Mouse (Mus musculus) kidney, adult 9 months (tissue): Measurements from ENCODE around the gene Mpdu1.
"Not testable (repeated sequence)": the region's sequence is repeated elsewhere in the genome, so short reads cannot be mapped to it uniquely, and the experiment has no call there.

Source experiments
- DNase-seq: peaks from one replicate; pipeline ENCODE4 v3.0.0; 2022

Gene Mpdu1

GRCm38 (mm10) chr11:69617805-69618204 is 44.6 kb downstream of the Mpdu1 start, which contains the start of gene Shbg:
Gene Shbg, minus strand, starts transcription at chr11:69617905.
- no peak for DNase-seq

GRCm38 (mm10) chr11:69616781-69617180 is 45.7 kb downstream of the Mpdu1 start:
- DNase-seq, result no peak

GRCm38 (mm10) chr11:69614257-69614588 is 48.2 kb downstream of the Mpdu1 start:
- not testable (repeated sequence) for DNase-seq

GRCm38 (mm10) chr11:69613553-69614256 is 48.7 kb downstream of the Mpdu1 start:
- DNase-seq, result peak; percentile 92

GRCm38 (mm10) chr11:69610899-69611298 is 51.5 kb downstream of the Mpdu1 start:
- no peak for DNase-seq

GRCm38 (mm10) chr11:69609416-69609815 is 53.0 kb downstream of the Mpdu1 start:
- DNase-seq, result no peak

GRCm38 (mm10) chr11:69608525-69608924 is 53.9 kb downstream of the Mpdu1 start:
- DNase-seq, result no peak

GRCm38 (mm10) chr11:69606832-69607231 is 55.6 kb downstream of the Mpdu1 start:
- no peak for DNase-seq
